Mouse (Mus musculus): ENCODE results near the gene Rad23a. TPM values are rescaled to one million over a fixed set of nuclear protein-coding genes. Genes with fewer than 3 reads are reported as not detected.
A peak's percentile ranks its signal among the peaks of the same experiment; 100 is the strongest.
"Not testable (repeated sequence)": the region's sequence is repeated elsewhere in the genome, so short reads cannot be mapped to it uniquely, and the experiment has no call there.

The Rad23a gene
- polyA plus RNA-seq, 1 experiment from 2014 or later = 112 TPM

- Histone ChIP-seq H3K4me3 (peak overlapping the region; percentile 23), H3K4me1 (peaks cover 45% of the 10 kb centered on the region), H3K9me3 (no peaks in the 10 kb centered on the region), H3K27me3 (replicated peaks; ENCODE audit: low read depth, poor library complexity, severe bottlenecking) (no peaks in the 10 kb centered on the region), H3K27ac (replicated peaks) (peak overlapping the region; percentile 70), H3K36me3 (replicated peaks) (peaks cover 76% of the 10 kb centered on the region)
- 52% methylated on average over 8 of the region's 8 CpGs for WGBS
- peak; percentile 52 for DNase-seq (ENCODE audit: low spot score)
These were observed 3.1 kb downstream of the Rad23a start for GRCm38 (mm10) chr8:84837149-84837911.

DNA sequence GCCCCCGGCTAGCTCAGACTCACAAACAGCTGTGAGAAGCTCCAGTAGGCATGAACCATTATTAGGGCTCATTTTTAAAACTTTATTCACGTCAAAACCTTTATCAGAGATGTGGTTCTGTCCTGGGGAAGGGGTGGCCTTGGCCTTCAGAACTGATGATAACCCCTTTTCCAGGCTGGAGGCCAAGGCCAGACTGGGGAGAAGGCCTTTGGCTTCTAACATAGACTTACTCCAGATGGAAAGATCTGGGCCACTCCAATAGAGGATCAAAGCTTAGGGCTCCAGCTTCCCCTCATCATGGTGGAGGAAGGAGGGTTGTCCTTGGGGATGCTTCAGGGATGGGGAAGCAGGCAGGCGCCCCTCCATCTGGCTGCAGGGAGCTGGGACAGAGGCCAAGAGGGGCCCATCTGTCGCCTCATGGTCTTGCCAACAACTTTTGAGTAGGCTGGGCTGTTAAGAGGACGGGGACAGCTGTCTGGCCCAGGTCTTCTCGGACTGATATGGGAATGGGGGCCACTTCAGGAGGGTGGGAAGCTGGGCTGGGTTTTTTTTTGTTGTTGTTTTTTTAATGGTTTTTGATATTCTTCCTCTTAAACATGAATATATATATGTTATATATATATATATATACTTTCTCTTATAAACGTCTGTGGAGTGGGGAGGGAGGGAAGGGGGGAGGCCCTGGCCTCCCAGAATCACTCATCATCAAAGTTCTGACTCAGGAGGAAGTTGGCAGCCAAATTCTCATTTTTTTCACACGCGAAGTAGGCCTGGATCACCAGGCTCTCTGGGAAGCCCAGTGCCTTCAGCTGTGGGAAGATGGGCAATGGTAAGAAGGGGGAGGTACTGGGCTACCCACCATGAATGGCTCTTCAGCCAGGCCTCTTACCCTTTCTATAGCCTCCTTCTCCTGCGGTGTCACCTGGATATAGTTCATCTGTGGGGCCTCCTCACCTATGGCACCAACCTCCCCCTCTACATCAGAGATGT is 5.3 kb downstream of the Rad23a start:
- no peak for DNase-seq (ENCODE audit: low spot score)
- Histone ChIP-seq H3K4me3 (0 out of 2 replicates have a peak overlapping the region, but pooled peaks have one; percentile 6), H3K27ac (replicated peaks) (no peak overlapping the region), H3K9me3 (no peaks in the 10 kb centered on the region), H3K4me1 (peaks cover 45% of the 10 kb centered on the region), H3K27me3 (replicated peaks; ENCODE audit: low read depth, poor library complexity, severe bottlenecking) (no peaks in the 10 kb centered on the region), H3K36me3 (replicated peaks) (peaks cover 62% of the 10 kb centered on the region)
- 90% methylated on average over 10 of the region's 10 CpGs for WGBS

GRCm38 (mm10) chr8:84834002-84834865 is 6.2 kb downstream of the Rad23a start:
- H3K4me3 ChIP-seq = 0 out of 2 replicates have a peak overlapping the region, but pooled peaks have one; percentile 6
- DNase-seq (ENCODE audit: low spot score) = no peak
- H3K36me3 ChIP-seq (replicated peaks) = peaks cover 60% of the 10 kb centered on the region
- WGBS = 87% methylated on average over 19 of the region's 19 CpGs
- H3K9me3 ChIP-seq = no peaks in the 10 kb centered on the region
- no peaks in the 10 kb centered on the region for H3K27me3 ChIP-seq (replicated peaks; ENCODE audit: low read depth, poor library complexity, severe bottlenecking)
- H3K4me1 ChIP-seq = peaks cover 39% of the 10 kb centered on the region
- no peak overlapping the region for H3K27ac ChIP-seq (replicated peaks)

GRCm38 (mm10) chr8:84832759-84833742 is 7.4 kb downstream of the Rad23a start:
- H3K36me3 ChIP-seq (replicated peaks) = peaks cover 48% of the 10 kb centered on the region
- peak overlapping the region; percentile 100 for H3K27ac ChIP-seq (replicated peaks)
- no peaks in the 10 kb centered on the region for H3K27me3 ChIP-seq (replicated peaks; ENCODE audit: low read depth, poor library complexity, severe bottlenecking)
- H3K9me3 ChIP-seq = no peaks in the 10 kb centered on the region
- no peak for DNase-seq (ENCODE audit: low spot score)
- WGBS = 71% methylated on average over 10 of the region's 10 CpGs
- H3K4me3 ChIP-seq = peak overlapping the region; percentile 99
- H3K4me1 ChIP-seq = peaks cover 29% of the 10 kb centered on the region

DNA sequence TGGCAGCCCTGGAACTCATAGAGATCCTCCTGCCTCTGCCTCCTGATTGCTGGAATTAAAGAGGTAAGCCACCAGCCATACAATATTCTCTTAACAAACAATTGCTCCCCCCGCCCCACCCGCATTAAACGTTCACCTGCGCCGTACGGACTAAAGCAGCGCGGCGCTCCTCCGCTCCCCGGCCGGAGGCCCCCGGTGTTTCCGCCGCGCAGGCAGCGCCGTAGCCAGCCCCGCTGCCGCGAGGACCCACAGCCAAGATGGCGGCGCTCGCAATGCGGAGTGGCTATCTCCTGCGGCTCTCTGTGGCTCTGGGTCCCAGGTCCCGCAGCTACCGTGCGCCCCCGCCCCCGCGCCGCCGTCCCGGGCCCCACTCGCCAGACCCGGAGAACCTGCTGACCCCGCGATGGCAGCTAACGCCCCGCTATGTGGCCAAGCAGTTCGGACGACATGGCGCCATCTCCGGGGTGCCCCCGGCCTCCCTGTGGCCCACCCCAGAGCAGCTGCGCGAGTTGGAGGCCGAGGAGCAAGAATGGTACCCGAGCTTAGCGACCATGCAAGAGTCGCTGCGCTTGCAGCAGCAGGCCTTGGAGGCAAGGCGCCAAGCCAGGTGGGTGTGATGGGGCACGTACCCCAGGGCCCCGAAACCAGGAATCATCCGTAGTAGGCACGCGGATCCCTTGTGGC is 8.3 kb downstream of the Rad23a start:
- Histone ChIP-seq H3K27me3 (replicated peaks; ENCODE audit: low read depth, poor library complexity, severe bottlenecking) (no peaks in the 10 kb centered on the region), H3K9me3 (no peaks in the 10 kb centered on the region), H3K4me3 (peak overlapping the region; percentile 99), H3K36me3 (replicated peaks) (peaks cover 40% of the 10 kb centered on the region), H3K4me1 (peaks cover 20% of the 10 kb centered on the region), H3K27ac (replicated peaks) (peak overlapping the region; percentile 100)
- peak; percentile 87 for DNase-seq (ENCODE audit: low spot score)
- 2% methylated on average over 59 of the region's 59 CpGs for WGBS

DNA sequence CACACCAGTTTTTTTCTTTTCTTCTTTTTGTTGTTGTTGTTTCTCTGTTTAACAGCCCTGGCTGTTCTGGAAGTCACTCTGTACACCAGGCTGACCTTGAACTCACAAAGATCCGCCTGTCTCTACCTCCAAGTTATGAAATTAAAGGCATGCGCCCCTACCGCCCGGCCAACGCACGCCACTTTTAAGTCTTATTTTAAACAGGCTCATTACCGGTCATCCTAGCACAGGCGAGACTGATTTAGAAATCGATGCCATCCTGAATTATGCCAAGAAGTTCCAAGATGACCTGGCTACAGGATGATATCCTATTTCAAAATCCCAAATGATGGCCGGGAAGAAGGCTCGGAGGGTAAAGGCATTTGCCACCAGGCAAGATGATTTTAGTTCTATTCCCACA is 9.0 kb downstream of the Rad23a start, which contains the start of gene Gadd45gip1:
Gadd45gip1 (plus strand) TSS at position 33 of the 400 bp plus-strand sequence.
- no peak for DNase-seq (ENCODE audit: low spot score)
- Histone ChIP-seq H3K4me3 (peak within 1 kb of the TSS; percentile 99), H3K27ac (replicated peaks) (peak within 1 kb of the TSS; percentile 100), H3K4me1 (peaks cover 13% of the 10 kb centered on the region), H3K27me3 (replicated peaks; ENCODE audit: low read depth, poor library complexity, severe bottlenecking) (no peaks in the 10 kb centered on the region), H3K9me3 (no peaks in the 10 kb centered on the region), H3K36me3 (replicated peaks) (peaks cover 33% of the 10 kb centered on the region)
- 84% methylated on average over 11 of the region's 11 CpGs for WGBS

GRCm38 (mm10) chr8:84826518-84826917 is 13.9 kb downstream of the Rad23a start:
- H3K4me3 ChIP-seq = not testable (repeated sequence)

GRCm38 (mm10) chr8:84825636-84826035 is 14.8 kb downstream of the Rad23a start:
- H3K27me3 ChIP-seq (replicated peaks; ENCODE audit: low read depth, poor library complexity, severe bottlenecking) = peaks cover 32% of the 10 kb centered on the region
- DNase-seq (ENCODE audit: low spot score) = no peak
- H3K4me3 ChIP-seq = no peak overlapping the region
- 67% methylated on average over 4 of the region's 4 CpGs for WGBS
- H3K36me3 ChIP-seq (replicated peaks) = no peaks in the 10 kb centered on the region
- H3K27ac ChIP-seq (replicated peaks) = no peak overlapping the region
- peaks cover 22% of the 10 kb centered on the region for H3K4me1 ChIP-seq
- no peaks in the 10 kb centered on the region for H3K9me3 ChIP-seq

More at GRCm38 (mm10) chr8:84826518-84826917, 13.9 kb downstream of the Rad23a start:
- 80% methylated on average over 2 of the region's 2 CpGs for WGBS
- Histone ChIP-seq H3K27me3 (replicated peaks; ENCODE audit: low read depth, poor library complexity, severe bottlenecking) (peaks cover 25% of the 10 kb centered on the region), H3K4me1 (peaks cover 22% of the 10 kb centered on the region)
- not testable (repeated sequence) for DNase-seq (ENCODE audit: low spot score); H3K9me3 ChIP-seq; H3K27ac ChIP-seq (replicated peaks); H3K36me3 ChIP-seq (replicated peaks)

- DNase-seq (ENCODE audit: low spot score) = peak; percentile 87
- peaks cover 22% of the 10 kb centered on the region for H3K4me1 ChIP-seq
- WGBS = 1% methylated on average over 18 of the region's 18 CpGs
- H3K27ac ChIP-seq (replicated peaks) = no peak overlapping the region
- peaks cover 32% of the 10 kb centered on the region for H3K27me3 ChIP-seq (replicated peaks; ENCODE audit: low read depth, poor library complexity, severe bottlenecking)
- H3K9me3 ChIP-seq = no peaks in the 10 kb centered on the region
- peak overlapping the region; percentile 42 for H3K4me3 ChIP-seq
- no peaks in the 10 kb centered on the region for H3K36me3 ChIP-seq (replicated peaks)
These were observed 16.8 kb downstream of the Rad23a start for GRCm38 (mm10) chr8:84823653-84824052.

DNA sequence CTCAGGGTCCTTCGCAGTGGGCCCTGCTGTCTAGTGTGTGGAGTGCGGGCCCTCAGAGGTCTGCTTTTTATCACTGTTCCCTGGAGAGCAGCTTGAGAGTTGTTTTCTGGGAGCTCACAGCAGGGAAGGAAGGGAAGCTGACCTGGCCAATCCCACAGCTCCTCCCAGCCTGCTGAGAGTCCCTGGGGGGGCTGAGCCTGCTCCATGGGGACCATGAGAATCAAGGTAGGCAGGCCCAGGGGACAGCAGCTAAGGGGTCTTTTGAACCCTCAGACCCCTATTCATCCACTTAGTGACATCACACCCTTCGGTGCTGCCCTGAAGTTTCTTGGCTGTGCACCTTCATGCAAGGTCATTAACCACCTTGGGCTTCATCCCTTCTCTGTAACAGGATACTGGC is 17.7 kb downstream of the Rad23a start, which contains the start of gene Dand5:
Dand5 (minus strand) TSS at position 101 of the 400 bp plus-strand sequence.
- 24% methylated on average over 3 of the region's 3 CpGs for WGBS
- Histone ChIP-seq H3K27me3 (replicated peaks; ENCODE audit: low read depth, poor library complexity, severe bottlenecking) (peaks cover 32% of the 10 kb centered on the region), H3K36me3 (replicated peaks) (no peaks in the 10 kb centered on the region), H3K4me3 (peak within 1 kb of the TSS; percentile 42), H3K9me3 (no peaks in the 10 kb centered on the region), H3K4me1 (peaks cover 22% of the 10 kb centered on the region), H3K27ac (replicated peaks) (no peak within 1 kb of the TSS)
- DNase-seq (ENCODE audit: low spot score) = no peak
